Mouse (Mus musculus) monocyte, adult 2 months (primary cell): ENCODE results near the gene Phtf2.

Experiments
- DNase-seq, 2 experiments: peaks; one replicate each; pipeline ENCODE4 v3.0.0; 2022; ENCODE audit warnings: low spot score in 2 of 2, low read depth in 1 of 2

The Phtf2 gene

DNA sequence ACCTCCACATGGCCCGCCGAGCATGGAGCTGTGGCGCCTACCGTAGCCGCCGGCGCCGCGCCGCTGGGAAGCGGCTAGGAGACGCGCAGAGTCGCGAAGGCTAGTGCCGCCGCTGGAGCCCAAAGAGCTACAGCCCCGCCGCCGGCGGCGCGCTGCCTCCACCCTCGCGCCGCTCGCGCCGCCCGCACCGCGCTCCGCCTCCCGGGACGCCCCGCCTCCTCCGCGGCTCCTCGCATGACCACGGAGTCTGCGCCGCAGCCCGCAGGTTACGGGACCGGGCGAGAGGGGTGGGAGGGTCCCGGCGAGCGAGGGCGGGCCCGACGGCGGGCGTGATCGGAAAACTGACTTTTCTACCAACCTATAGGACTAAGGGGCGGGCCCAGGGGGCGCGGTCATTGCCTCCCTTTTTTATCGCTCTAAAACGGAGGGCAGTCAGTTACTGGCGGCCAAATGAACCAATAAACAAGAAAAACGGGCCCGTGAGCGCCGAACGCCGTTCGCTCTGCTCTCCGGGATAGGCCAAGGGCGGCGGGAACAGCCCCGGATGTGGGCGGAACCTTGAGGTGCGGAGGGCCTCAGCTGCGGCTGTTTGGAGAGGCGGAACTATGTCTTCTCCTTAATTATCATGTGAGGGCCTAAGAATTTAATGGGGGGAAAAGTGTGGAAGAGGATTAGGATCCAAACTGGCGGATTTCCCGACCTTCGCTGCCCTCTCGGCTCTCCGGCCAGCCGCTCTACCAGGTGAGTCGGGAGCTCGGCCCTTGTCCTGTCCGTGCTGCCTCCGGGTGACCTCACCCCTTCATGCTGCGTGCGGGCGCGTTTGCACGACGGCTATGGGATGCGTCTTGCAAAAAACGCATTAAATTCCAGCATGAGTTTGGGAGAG lies at the start of gene Phtf2, which contains the start of gene Tmem60:
Phtf2 (minus strand) TSS at position 210 of the 886 bp plus-strand sequence.
Tmem60 (plus strand) TSS at position 277 of the 886 bp plus-strand sequence.
- DNase-seq = peak; percentile 95 to 98

DNA sequence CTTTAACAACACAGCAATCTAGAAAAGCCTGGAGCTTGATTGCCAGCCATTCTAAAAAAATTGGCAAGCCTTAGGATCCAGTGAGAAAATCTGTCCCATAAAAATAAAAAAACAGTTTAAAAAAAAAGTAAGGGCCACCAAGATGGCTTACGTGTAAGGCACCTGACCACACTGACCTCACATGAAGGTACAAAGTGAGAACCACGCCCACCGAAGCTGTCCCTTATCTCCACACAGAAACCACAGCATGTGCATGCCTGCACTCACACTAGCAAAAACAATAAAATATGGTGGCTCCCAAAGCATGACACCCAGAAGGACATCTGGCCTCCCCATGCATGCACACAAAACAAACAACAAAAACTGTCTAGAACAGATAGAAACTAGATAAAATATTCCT lies 49.4 kb upstream of the Phtf2 start:
- no peak for DNase-seq

DNA sequence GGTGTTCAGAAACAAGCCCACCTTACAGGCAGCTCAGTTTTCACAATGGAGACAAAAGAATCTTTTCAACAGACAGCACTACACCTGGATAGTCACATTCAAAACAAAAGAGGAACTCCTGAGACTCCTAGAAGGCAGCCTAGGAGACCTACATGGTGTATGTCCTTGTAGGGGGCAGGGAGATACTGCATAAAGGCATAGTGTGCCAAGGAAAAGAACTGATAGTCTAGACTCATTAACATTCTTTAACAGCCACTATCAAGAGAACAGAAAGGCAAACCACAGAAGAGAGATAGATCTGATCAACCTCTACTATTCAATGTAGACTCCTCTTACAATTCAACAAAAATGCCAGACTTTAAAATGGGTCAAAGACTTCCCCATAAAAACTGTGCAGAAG lies 48.5 kb upstream of the Phtf2 start:
- no peak for DNase-seq

DNA sequence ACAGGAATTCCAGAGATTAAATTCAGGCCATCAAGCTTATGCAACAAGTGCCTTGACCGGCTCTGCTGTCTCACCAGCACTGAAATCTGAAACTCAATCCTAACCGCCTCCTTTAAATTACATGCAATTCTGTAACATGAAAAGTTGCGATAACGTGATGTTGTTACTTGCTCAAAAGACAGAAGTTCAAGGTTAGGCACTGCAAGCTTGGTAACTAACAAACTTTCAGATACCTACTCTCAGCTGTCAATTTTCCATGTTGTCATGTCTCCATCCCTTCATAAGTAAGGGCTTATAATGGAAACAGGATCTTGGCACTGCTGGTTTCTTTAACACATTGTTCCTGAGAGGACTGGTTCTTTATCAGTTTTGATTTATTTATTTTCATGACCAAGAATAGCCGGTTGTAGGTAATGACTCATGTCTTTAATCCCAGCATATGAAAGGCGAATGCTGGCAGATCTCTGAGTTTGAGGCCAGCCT lies 47.8 kb upstream of the Phtf2 start:
- DNase-seq = no peak

DNA sequence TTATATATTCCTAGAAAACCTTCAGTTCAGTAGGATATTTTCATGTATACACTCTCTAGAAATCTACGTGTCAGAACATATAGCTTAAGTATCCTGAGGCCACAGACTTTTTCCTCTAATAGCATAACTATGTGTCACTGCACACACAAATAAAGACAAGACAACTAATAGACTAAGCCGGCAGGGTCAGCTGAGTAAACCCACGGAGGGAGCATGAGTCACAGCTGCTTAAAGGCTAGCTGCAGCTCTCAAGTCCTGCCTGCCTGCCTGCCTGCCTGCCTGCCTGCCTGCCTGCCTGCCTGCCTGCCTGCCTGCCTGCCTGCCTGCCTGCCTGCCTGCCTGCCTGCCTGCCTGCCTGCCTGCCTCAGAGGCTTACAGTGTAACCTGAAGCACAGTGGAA lies 43.5 kb upstream of the Phtf2 start:
- DNase-seq = no peak

DNA sequence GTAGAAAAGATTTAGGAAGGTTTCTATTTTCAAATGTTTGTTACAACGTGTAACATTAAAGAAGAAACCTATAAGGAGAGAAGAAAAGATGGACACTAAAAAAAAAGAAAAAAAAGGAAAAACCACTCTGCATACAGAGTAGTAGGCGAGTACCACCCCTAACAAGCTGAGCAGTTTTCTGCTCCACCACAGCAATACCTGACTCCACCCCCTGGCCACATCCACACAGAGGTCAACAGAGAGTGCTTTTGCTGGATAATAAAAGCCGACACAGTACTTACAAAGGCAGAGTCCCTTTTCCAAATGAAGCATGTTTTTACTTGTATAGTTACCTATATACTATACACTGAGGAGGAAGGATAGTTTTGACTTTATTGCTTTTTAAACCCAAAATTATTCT lies 42.7 kb upstream of the Phtf2 start:
- DNase-seq = no peak

DNA sequence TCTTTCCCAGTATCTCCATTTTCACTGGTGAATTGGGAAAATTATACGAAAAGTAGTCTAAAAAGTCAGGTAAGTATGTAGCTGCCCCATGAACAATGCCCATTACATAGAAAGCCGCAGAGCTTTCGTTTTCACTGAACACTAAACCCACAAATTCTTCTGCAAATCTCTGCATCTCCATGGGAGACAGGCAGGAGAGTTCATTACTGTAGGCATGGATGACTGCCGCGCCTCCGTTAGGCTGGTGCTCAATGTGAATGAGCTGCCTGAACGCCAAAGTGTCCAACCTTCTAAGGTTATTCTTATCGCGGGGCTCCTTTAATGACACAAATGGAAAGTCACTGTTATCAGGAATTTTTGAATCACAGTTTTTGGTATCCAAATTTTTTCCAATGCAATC lies 37.6 kb upstream of the Phtf2 start:
- no peak for DNase-seq

DNA sequence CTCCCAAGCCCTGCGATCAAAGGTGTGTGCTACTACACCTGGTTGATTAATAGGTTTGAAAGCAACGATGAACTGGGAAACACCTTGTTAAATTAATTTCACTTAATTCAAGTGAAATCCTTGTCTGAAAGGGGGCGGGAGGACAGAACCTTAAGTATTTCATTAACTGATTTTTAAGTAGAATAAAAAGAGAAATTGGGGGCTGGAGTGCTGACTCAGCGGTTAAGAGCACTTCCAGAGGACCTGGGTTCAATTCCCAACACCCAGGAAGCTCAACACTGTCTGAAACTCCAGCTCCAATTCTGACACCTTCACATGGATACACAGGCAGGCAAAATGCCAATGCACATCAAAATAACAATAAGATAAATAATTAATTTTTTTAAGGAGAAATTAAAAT lies 37.0 kb upstream of the Phtf2 start:
- no peak for DNase-seq

DNA sequence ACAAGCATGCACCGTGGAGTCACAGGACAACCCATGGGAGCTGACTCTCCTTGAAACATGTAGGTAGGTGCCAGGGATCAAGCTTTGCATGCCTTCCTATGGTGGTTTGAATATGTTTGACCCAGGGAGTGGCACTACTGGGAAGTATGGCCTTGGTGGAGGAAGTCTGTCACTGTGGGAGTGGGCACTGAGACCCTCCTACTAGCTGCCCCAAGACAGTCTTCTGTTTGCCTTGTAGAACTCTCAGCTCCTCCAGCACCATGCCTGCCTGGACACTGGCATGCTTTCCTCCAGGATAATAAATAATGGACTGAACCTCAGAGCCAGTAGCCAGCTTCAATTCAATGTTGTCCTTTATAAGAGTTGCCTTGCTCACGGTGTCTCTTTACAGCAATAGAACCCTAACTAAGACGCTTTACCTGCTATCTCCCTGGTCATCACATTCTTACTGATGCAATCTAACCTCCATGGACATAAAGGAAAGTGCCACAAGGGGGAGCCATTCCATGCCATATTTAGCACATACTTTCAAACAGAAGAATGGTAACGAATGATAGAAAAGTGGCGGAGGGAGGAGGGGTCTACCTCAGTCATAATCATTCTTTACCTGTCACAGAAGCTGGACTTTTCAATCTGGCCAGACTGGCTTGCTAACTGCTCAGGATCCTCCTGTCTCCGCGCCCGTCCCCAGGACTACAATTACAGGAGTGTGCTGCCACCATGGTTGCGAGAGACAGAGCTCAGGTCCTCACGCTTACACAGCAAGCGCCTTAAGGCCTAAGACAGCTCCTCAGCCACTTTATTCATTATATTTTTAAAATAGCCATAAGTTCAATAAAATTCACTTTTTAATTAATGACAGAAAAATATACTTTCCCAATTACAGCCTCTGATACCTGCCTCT lies 31.7 kb upstream of the Phtf2 start:
- peak in 1 of 2 experiments; percentile 25 for DNase-seq

DNA sequence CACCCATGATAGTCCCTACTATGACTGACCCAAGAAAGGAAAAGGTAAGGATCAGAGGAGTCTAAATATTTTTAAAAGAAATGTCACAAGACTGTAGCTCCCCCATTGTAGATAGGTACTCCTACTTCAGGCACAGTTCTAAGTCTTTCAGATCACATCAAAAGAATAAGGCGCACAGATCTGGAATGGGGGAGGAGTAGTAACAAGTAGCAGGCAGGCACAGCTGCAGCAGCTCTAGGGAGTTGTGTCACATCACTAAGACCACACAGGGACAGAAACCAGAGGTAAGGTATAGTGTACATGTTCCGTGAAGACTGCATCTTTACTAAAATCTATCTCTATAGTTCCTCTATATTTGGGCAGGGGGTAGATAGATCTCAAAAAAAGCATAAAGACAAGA lies 29.8 kb upstream of the Phtf2 start:
- no peak for DNase-seq

DNA sequence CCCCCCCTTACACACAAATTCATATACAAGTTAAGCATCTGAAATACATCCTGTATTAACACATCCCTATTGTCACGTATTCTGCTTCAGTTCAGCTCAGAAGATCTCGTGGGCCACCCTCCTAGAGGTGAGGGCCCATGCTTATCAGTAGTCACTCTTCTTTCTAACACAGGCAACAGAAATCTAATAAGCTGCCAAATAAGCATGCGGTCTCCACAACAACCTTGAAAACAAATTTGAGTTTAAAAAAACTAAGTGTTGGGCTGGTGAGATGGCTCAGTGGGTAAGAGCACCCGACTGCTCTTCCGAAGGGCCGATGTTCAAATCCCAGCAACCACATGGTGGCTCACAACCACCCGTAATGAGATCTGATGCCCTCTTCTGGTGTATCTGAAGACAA lies 24.3 kb upstream of the Phtf2 start:
- no peak for DNase-seq

DNA sequence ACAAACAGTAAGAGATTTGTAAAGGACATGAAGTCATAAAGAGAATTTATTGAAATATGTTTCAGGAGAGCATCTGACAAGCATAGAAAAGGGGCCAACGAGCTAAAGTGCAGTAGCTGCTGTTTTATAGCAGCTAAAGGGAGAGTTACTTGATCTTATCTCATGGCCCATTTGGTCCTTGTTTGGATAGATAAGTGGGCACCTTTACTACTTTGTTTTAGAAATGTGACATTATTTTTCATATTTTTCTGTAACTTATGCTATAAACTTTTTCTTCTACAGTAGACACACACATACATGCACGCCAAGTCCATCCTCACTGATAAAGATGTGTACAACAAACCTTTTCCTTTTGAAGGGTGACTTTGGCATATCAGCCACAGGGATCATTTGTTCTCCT lies 23.5 kb upstream of the Phtf2 start:
- DNase-seq = no peak

DNA sequence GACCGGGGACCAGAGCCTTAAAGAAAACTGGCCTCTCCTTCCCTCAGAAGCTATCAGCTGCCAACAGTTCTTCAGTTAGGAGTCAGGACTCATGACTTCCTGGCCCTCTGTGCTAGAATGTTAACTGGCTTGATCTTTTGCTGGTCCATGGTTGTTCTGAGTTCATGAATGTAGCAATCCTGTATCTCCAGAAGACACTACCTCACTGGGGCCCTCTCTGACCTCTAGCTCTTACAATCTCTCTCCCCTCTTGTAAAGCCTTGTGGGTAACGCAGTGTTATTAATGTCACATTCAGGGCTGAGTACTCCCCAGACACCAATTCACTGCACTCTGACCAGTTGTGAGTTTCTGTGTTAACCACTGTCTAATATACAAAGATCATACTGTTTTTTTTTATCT lies 22.7 kb upstream of the Phtf2 start:
- DNase-seq = no peak

DNA sequence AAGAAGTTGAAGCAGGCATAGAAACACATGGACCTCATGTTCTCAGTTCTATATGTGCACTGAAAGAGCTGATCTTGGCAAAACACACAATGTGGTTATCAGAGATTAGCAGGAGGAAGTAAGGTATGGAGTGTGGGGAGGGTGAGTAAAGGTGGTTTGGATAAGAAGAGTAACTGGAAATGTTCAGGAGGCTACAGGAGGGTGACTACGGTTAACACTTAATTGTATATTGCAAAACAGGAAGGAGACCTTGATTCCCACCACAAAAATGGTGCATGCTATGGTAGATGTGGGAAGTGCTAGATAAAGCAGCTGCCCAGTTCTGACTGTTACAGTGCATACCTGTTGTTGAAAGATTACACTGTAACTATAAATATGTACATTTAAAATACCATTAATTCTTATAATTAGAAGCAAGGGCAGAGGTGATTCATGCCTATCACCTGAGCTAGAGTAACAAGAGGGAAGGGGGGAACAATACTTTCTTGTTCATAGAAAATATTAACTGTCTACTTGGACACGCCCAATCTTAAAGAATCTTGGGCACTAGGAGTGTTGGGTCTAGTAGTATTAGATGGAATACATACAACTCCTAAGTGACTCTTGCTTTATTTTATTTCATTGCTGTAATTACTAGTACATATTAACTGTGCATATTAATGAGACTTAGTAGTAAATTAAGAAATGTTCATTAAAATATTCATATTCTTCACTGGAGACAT lies 15.7 kb upstream of the Phtf2 start:
- DNase-seq = no peak

DNA sequence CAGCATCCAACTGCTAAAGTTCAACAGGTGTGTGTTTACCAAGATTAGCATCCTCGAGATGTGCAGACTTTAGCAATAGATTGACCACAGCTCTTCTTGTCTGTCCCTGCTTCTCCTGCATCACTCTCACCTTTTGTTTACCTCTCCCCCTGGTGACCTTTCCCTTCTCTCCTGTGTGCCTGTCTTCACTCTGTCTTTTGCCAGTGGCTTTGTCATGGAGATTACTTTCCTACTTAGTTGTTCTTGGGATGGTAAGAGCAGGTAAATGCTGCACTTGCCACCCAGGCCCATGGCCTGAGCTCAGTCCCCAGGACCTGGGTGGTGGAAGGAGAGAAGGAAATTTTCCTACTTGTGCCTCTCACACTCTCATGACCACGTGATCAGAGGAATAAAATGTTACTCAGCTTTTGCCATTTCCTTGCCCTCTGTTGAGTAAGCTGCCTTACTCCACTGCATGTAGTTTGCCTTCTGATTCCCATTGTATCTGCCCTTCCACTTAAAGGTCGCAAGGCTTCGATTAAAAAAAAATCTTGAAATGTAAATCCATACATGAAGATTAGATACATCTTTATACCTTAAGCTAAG lies 2.2 kb upstream of the Phtf2 start:
- no peak for DNase-seq

DNA sequence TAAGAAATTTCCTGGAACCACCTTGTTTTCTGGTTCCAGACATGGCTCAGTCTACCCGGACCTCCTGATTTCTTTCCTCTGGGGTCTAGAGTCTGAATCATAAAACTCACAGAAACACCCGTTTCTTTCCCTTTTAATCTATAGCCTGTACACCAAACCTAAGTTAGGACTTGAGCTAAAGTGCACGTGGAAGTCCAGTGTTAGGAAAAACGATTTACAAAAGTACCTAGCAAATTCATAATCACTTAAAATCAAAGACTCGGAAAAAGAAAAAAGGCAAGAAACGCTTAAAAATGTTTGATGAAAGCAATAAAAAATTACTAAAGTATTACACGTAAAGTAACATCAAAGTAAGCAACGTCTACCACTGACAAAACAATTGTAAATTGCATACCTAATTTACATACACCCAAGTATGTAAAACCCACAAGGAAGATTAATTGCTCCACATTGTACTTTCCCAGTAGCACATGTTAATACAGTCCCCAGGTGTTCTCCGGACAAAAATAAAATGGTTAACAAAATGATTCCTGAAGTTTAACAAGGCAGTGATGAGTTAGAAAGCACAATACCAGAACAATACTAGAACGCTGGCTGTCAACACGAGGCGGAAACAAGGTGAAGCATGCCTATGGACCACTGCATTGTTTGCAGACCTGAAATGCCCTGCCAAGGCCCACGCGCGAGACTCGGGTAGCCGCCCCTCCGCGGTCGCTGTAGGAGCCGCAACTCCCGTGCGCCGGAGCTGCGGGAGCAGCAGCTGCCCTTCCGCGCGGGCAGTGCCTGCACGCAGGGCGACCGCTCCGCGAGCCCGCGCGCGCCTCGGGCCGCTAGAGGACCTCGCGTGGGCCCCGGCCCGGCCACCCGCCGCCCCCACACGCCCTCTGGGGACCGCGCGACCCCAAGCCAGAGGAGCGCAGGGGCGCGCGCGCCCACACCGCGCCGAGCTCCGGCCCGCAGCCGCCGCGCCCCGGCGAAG lies 838 bp downstream of the Phtf2 start:
- no peak for DNase-seq

DNA sequence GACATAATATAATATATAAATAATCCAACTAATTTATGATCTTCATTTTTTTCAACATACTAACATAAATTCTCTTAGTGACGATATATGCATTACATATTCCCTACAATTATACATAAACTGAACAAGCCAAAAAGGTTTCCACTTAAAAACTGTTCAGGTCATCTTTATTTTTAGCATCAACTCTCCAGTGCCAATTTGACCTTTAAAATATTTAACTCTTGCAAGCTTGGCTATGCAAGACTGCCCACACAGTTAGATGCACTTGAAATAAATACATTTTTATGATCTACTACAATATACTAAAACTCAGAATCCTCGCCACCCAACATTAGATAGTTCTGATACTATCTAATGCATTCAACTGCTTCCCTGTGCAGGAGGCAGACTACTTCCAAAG lies 1.5 kb downstream of the Phtf2 start:
- DNase-seq = no peak

DNA sequence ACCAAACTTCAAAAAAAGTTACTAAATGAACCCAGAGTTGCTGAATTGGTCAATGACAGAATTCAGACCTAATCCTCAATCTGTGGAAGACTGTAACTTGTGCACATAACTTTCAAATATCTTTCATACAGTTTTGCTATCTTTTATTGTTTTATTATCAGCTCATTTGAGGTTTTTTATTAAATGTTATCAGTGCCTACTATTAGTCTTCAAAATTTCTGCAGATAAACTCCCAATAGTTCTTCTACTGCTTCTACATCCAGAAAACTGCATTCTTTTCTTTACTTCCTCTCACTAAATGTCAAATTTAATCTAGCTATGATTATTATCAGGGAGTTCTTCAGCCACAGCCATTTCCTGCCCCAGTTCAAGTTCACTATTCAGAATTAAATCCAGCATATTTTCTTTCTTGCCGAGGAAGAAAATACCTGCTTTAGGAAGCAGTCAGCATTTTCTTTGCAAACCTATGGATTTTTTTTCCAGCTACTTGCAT lies 4.9 kb downstream of the Phtf2 start:
- no peak for DNase-seq

DNA sequence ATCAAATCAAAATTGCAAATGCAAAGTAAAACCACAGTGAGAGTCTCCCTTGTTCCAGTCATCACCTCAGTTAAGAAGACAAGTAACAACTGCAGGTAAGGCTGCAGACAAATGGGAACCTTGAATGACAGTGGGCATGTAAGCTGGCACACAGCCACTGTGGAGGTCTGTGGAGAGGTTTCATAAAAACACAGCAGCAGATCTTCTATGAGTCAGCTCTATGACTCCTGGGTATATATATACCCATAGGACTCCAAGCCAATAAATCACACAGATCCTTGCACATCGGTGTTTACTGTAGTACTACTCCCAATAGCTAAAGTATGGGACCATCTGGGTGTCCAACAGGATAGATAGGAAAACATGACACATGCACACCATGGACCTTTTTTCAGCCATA lies 8.8 kb downstream of the Phtf2 start:
- no peak for DNase-seq
